Mouse (Mus musculus): ENCODE measurements at regions not wholly inside any gene's neighbourhood (a gene's known extent, or its start where the extent isn't known, plus 50 kb on each side); places are given as distances from the start of the nearest gene placed in this dataset.

GRCm38 (mm10) chr10:67661666-67662065 lies 112.9 kb upstream of the Ado start:
- DNase-seq, result no peak

- DNase-seq, result no peak
Observed at GRCm38 (mm10) chr10:67658005-67658545, 109.3 kb upstream of the Ado start.

DNA sequence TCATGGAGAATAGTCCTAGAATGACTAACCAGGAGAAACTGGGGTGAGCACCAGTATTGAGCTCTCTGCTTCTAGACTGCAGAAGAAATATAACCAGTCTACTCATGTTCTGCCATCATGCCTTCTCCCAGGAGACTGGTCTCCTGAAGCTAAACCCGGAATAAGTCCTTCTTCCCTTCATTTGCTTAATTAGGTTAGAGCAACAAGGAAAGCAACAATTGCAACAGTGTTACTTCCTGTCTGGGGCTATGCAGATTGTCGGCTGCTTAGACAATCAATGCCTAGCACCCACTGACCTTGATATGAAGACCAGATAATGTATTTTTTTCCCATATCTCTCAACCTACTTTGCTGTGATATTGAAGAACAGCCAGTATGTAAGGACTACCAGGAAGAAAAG lies 108.5 kb upstream of the Ado start:
- no peak for DNase-seq

DNA sequence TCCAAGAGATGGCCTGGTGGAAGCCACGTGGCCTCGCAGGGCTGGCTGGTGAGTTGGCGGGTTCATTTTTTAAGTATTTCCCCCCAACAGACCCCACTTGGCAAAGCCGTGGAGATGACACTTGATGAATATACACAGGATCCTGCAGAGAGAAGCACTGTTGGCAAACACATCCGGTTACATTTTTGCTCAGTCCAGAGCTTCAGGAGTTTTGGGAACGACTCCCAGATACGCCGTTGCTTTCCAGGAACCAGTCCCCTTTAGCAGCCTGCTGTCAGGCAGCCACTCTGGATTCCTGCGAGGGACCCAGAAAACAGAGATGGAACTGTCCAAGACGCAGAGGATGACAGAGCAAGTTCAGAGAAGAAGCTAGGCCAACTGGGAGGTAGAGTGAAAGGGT lies 105.8 kb upstream of the Ado start:
- peak; percentile 11 for DNase-seq

- DNase-seq, result no peak
Observed at GRCm38 (mm10) chr10:67652300-67652699, 103.5 kb upstream of the Ado start.

DNA sequence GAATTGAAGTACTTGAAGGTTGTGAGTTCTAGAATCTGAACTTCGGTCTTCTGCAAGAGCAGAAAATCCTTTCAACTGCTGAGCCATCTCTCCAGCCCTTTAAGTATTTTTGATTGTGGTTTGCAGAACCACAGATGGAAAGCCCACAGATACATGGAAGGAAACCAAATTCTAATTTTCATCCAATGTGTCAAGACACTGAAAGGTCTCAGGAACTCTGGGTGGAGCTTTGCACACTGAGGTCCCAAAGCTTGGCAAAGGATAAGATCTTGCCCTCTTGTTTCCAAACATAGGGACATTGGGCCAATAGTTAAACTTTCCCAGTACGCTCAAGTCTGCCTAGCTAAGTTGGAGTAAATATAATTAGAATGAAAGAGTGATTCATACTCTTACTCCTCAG lies 102.6 kb upstream of the Ado start:
- no peak for DNase-seq

DNA sequence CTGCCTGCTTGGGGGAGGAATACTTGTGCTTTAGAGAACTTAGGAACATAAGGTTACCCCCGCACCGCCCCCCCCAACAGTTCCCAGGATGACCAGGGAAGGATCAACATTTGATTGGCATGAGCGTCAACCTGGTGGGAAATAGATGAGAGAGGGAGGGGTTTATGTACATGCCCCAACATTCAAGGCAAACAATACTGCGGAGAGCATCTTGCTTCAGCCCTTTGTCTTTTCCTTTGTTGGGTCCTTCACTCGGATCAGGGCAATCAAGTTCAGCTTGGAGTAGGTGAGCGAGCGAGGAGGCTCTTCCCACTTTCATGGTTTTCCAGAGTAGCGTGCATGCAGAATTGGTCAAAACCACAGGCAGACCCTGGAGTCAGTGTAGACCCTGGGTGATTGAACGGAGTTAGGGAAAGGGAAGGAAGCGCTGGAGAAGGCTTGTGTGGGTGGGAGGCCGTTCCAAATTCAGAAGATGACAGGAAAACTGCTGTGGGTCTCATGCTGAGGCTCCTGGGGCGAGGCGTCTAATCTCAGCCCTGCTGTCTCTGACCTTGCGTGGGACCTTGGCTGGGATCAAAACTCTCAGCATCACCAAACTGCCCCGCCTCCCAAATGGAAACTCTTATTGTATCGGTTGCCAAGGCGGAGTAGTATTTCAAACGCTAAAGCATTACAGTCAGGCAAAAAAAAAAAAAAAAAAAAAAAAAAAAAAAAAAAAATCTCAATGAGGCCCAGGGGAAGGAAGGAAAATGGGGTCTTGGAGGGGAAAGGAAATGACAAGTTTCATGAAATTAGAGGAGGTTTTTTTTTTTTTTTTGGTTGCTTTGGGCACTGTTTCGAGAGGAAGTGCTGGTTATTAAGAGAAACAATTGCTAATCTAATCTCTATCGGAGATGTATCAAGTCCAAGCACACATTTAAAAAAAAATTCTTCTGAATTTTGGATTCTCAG lies 99.3 kb upstream of the Ado start:
- peak; percentile 72 for DNase-seq

- no peak for DNase-seq
Observed at GRCm38 (mm10) chr10:67646659-67647559, 98.2 kb upstream of the Ado start.

DNA sequence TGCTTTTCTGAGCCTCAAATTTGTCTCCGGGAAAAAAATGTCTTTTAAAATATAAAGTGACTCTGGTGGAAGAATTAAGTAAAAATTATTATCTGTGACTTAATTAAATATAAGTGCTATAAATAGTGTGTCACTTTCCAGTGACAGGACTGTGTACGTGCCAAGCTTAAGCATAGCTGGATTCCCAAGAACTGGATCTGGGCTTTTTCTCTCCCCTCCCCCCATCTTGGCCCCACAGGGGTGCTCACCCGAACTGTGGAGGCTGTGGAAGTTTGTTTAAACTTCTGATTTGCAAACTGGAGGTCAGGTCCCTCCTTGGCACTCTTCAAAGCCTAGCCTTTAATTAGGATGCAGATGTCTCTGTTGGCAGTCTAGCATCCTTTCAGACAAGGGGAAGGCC lies 97.1 kb upstream of the Ado start:
- DNase-seq, result peak; percentile 28

DNA sequence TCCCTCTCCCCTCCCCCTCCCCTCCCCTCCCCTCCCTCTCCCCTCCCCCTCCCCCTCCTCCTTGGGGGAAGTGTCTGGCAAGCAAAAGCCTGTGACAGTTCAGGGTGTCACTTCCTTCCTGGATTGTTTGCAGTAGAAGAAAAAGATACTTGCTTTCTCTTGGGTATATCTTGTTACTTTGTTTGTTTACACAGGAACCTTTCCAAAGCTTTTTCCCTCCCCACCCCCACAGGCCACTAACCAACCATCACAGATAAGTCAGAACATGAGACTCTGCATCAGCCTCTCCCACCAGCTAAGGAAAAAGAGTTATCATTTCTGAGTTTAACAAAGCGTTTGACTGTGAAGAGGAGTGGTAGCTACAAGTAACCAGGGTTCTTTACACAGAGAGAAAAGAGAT lies 95.5 kb upstream of the Ado start:
- DNase-seq, result peak; percentile 71

- DNase-seq, result peak; percentile 13
Observed at GRCm38 (mm10) chr10:67643685-67644084, 94.9 kb upstream of the Ado start.

- peak; percentile 21 for DNase-seq
Observed at GRCm38 (mm10) chr10:67637339-67637738, 88.6 kb upstream of the Ado start.

DNA sequence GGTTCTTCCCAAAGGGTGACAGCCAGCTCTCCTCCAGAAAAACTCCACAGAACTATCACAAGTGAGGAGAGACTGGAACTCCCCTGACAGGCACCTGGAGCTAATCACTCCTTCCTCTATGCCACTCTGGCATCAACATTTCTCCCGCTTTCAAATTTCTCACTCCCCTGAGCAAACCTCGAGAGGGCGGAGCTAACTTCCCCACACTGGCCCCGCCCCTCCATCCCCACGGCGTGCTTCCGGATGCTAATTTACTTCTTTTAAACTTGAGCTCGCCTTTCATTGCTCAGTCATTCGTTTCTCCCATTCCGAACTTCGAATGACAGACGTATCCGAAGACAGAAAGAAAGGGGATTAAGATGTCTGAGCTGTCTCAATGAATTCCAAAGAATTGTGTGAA lies 87.8 kb upstream of the Ado start:
- DNase-seq, result peak; percentile 57

DNA sequence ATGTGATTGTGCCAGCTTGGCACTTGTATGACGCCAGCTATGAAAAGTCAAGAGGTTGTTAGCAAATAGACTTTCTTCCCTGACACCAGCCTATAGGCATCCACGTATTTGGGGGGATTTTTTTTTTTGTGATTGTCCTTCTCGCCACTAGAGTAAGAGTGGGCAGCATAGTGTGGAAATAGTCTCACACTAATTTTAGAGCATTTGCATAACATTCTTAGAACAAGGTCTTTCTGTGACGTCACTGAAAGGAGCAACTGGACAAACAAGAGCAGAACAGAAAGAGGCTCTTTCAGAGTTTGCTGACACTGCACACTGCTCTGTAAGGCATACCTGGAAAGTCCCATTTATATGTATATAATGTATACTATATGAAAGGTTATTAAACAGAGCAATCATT lies 86.0 kb upstream of the Ado start:
- no peak for DNase-seq

GRCm38 (mm10) chr10:67633063-67633462 lies 84.3 kb upstream of the Ado start:
- no peak for DNase-seq

DNA sequence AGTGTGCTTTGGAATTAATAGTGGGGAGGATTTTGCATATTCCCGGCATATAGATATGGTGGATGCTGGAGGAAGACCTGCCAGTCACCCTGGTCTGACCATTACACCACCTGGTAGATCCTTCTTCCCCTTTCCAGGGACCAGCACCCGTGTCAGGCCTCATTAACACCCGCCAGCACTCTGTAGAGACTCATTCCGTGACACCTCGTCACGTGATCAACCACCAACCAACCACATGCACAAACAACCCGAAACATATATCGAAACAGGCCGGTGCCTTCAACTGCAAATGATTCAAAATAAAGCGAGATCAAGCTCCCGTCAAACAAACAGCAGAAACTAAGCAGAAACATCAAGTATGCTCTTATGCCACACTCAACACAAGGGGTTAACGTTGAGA lies 74.6 kb upstream of the Ado start:
- DNase-seq, result no peak

DNA sequence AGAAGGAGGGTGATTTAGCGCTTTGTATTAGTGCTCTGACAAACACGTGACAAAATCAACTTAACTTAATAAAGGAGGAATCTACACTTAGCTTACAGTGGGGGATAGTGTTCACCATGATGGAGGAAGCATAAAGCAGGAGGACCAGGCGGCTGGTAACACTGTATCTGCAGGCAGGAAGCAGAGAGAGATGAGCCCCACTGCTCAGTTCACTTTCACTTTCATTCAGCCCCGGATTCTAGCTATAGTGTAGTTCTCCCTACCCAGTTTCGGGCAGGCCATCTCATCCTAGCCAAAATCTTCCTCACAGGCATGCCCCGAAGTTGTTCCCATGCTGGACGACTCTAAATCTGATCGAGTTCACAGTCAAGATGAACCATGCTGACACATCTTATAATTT lies 71.3 kb upstream of the Ado start:
- no peak for DNase-seq

DNA sequence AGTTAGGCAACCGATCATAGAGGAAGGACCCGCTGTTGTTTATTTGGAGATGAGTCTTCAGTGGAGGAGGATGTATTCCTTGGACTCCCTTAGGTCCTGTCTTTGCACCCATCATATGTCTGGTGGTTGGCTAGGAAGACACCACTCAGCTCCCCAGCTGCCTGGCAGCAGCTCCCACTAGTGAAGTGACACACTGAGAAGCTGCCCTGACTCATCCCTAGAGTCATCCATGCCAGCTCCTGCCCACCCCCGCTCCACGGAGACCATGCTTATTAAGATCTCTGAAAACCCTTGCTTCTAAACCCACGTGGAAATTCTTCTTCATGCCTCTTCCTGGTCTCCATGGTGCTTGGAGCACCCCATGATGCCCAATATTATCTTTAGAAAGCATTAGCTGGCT lies 69.4 kb upstream of the Ado start:
- DNase-seq, result no peak

GRCm38 (mm10) chr10:67615016-67615415 lies 66.3 kb upstream of the Ado start:
- no peak for DNase-seq

GRCm38 (mm10) chr10:67610689-67611088 lies 61.9 kb upstream of the Ado start:
- no peak for DNase-seq

DNA sequence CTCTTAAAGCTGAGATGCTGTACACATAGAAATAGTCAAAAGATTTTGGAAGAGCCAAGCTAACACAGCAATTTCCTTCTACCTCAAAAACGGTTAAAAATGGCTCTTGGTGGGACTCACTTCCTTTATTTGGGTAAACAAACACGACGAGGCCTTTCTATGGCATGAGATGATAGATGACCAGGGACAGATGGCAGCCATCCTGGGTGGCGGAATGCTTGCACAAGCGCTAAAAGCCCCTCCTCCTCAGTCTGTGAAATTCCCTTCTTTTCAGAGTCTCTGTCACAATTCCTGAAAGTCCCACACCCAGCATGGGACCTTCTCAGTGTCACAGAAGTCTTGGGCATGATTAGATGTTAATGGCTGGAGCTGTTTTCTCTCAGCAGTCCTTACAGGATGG lies 59.3 kb upstream of the Ado start:
- peak; percentile 14 for DNase-seq

- DNase-seq, result no peak
Observed at GRCm38 (mm10) chr10:67607297-67608032, 58.7 kb upstream of the Ado start.

GRCm38 (mm10) chr10:67606739-67607138 lies 58.0 kb upstream of the Ado start:
- no peak for DNase-seq
